Mouse (Mus musculus): ENCODE results near the gene Ubxn6. TPM values are rescaled to one million over a fixed set of nuclear protein-coding genes. Genes with fewer than 3 reads are reported as not detected.
"Not testable (repeated sequence)": the region's sequence is repeated elsewhere in the genome, so short reads cannot be mapped to it uniquely, and the experiment has no call there.

The Ubxn6 gene
- 10 to 100 TPM; 50.9 to 57.4 TPM for total RNA-seq (2021)

DNA sequence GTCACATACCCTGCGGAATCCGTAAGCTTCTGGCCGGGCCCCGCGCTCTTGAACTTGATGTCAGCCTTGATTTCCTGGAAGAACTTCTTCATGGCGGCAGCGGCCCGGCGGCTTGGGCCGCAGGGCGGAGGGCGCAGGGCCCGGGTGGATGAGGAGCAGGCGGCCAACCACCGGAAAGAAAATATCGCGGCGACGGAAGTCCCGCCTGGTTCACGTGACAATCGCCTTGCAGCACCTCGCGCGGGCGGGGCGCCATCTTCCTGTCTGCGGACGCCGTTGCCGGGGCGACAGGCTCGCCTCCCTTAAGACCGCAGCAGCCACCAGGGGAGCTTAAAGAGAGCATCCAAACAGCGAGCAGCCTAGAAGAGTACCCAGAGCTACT is at the start of gene Ubxn6:
Gene Ubxn6 (minus strand): TSS at position 202 of the 382 bp plus-strand sequence.
- DNase-seq: peak; percentile 98 to 99
- intact Hi-C loops (cut with DNase I): loop anchor here (2.0 kb wide), 1 partner anchor 34 kb away; the partner anchor contains the start of gene Chaf1a

DNA sequence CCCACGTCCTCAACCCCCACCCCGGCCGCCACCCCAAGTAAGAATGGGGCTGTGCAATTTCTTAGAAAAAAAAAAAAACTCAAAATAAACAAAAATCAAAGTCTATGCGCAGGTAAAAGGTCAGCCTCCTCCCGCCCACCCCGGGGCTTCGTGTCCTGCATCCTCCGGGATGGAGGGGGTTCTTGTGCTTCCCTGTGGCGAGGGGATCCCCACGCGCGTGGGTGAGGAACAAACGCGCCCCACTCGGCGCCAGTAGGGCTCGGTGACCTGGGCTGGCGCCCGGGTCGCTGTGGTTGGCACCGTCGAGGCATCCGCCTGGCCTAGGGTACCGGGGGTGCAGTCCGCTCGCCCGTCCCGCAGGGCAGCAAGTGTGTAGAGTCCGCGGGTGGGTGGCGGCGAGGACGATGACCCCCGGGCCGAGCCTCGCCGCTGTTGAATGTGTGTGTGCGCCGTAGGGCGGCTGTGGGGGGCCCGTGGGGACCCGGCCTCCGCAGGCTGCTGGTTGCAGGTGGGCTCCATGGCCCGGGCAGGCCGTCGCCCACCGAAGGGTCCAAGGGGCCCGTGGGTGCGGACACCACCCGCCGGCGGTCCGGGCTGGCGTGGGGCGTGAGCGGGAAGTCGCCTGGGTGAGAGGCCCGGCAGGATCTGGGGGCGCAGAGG is 49.0 kb upstream of the Ubxn6 start:
- DNase-seq: no peak
- intact Hi-C loops (cut with DNase I): no loop called here

DNA sequence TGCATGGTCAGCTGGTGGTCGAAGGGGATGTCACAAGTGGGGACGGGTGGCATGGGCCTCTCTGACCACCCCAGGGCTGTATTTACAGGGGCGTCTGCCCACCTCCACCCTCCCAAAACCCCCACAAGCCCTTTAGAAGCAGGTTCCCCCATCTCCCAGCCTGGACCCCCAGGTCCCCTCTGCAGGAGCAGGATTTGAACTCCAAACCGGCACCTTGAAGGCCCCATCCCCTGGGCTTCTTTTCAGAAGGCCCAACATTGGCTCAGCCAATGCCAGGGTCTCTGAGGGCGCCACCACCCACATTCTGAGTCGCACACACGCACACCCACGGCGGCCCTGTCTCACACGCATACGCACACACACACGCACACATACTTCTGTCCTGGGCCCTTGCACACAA is 48.3 kb upstream of the Ubxn6 start:
- intact Hi-C loops (cut with DNase I): no loop called here
- DNase-seq: no peak

DNA sequence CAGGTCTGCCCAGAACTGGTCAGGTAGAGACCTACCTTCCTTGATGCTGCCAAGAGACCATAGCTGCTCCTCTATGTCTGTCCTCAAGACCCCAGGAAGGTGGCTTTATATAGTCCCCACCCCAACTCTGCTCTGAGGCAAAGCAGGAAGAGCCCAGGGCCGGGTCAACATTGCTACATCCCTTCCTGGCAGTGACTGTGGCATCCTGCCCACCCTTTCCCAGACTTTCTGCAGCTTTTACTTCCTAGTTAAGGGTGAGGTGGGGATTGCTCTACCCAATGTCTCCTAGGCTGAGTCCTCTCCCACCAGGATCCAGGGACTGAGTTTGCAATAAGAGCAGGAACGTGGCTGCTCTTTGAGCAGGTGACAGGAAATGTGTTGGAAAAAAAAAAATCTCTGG is 47.0 kb upstream of the Ubxn6 start, which contains the start of gene Lrg1:
Gene Lrg1 (minus strand): TSS at position 176 of the 400 bp plus-strand sequence.
- intact Hi-C loops (cut with DNase I): no loop called here
- no peak for DNase-seq

DNA sequence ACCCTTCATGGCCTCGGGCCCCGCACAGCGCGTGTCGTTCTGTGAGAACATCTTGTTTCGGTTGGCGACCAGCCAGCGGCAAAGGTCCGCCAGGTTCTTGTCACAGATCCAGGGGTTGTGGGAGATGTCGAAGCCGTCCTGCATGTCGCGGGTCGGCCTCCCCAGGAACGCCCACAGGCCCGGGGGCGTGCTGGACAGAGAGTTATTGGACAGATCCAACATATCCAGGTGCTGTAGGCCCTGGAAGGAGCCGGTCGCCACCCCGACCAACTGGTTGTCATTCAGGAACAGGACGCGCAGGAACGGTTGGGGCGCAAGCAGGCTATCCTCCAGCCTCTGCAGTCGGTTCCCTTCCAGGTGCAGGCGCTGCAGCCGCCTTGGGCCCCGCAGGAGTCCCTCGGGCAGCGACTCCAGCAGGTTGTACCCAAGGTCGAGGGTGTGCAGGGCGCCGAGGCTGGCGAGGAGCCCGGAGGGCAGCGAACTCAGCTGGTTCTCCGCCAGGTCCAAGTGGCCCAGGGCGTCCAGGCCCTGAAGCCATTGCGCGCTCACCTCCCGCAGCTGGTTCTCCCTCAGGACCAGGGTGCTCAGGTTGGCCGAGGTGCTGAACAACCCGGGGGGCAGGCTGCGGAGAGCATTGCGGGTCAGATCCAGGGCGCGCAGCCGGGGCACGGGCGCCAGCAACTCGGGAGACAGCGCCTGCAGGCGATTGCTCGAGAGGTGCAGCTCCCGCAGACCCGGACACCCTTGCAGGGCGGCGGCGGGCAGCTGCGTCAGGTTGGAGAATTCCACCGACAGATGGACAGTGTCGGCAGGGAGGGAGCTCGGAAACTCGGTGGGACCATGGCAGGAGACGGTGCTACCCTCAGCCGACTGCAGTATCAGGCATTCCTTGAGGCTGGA is 45.4 kb upstream of the Ubxn6 start:
- intact Hi-C loops (cut with DNase I): no loop called here
- DNase-seq: peak; percentile 85 to 86

DNA sequence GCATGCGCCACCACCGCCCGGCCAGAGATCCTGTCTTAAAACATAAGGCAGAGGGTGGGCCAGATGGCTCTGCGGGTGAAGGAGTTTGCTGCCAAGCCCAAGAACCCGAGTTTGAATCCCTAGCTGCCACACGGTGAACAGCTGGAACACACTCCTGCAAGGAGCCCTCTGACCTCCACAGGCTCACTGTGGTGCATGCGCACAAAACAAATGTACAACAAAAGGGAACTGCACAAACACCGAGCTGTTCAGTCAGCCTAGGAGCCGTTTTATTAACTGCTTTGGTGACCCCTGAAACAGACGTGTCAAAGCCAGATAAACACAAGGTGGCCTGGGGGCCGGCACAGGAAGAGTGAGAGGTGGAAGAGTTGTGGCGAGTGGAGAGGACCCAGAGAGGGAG is 44.6 kb upstream of the Ubxn6 start:
- intact Hi-C loops (cut with DNase I): no loop called here
- no peak for DNase-seq

DNA sequence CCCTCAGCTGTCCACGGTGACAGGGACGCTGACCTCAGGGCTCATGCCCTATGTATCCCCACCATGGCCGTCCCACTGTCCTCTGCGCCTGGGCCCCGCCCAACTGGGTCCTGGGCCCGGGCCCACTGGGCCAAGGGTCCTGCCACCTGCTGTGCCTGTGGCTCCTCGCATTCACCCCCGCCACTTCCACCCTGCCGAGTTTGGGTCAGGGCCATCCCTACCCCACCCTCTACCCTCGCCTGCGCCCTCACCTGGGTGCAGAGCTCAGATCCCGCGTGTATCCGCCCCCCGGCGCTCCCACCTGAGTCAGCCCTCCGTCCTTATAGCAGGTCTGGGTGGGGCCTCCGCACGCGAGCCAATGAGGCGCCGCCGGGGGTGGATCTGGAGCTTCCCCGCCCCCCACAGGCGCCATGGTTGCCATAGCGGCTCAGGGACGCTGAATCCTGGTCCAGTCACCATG is 42.5 kb upstream of the Ubxn6 start, which contains the start of gene Plin5:
Gene Plin5 (minus strand): TSS at position 346 of the 460 bp plus-strand sequence.
- intact Hi-C loops (cut with DNase I): no loop called here
- DNase-seq: peak; percentile 87 to 90

DNA sequence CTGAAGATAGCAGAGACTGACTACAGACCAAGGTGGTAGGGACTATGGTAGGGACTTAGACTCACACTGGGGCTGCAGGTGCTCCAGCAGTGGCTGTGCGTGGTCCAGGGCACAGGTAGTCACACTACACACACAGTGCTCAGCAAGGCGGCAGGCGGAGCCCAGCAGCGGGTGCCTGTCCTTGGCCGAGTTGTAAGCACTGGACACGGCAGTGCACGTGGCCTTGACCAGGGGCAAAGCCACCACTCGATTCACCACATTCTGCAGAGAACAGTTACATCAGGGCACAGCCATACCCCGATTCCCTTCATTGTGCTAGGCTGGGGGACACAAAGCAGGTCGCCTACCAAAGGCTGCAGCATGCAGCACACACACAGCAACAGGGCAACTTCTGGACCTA is 41.4 kb upstream of the Ubxn6 start:
- intact Hi-C loops (cut with DNase I): no loop called here
- DNase-seq: no peak

DNA sequence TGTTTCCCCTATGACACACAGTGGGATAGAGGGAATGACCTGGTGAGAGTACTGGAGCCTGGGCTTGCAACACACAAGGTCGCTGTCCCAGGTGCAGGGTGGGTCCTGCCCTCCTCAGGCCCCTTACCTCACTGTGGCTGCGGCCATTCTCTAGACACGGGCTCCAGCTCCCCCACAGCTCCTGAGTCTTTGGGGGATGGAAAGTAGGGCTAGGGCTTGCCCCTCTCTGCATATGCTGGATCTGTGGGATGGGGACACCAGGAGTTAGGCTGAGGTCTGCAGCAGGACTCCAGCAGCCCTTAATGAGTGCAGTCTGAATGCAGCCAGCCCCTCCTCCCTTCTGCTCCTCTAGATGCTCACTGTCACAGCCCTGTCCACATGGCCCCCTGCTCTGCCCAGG is 37.9 kb upstream of the Ubxn6 start:
- intact Hi-C loops (cut with DNase I): no loop called here
- no peak for DNase-seq

DNA sequence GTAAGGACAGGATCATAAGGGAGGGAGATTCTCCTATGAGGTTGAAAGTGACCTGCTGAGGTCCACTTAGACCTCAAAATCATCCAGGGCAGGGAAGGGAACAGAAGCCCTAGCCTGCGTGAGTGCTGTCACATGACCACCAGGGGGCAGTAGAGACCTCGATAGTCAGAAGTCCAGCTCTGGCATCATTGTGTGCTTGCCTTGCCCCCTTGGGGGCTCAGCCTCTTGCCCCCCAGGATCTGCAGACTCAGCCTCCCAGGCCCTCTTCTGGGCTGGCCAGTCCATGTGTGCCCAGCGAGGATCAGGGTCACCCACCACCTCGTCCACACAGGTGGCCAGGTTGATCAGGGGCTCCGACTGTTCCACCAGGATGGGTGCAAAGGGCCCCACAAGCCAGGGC is 37.0 kb upstream of the Ubxn6 start:
- intact Hi-C loops (cut with DNase I): no loop called here
- peak; percentile 70 to 85 for DNase-seq

DNA sequence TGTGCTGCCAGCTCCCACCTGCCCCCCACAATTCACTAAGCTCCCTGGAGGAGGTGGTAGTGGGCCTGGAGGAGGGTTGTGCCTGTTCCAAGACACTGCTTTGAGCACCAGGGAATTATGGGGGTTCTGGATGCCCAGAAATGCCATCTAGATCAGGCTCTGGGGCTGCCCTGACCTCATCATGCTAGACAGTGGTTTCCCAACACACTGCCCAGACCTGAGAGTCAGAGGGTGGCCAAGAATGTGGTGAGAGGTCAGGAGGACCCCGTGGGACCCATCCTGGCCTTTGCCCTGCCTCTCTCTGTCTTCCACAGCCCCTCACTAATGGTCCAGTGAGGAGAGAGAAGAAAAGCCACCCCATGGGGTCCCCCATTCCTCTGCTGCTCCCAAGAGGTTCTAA is 36.2 kb upstream of the Ubxn6 start:
- no peak for DNase-seq
- intact Hi-C loops (cut with DNase I): no loop called here

DNA sequence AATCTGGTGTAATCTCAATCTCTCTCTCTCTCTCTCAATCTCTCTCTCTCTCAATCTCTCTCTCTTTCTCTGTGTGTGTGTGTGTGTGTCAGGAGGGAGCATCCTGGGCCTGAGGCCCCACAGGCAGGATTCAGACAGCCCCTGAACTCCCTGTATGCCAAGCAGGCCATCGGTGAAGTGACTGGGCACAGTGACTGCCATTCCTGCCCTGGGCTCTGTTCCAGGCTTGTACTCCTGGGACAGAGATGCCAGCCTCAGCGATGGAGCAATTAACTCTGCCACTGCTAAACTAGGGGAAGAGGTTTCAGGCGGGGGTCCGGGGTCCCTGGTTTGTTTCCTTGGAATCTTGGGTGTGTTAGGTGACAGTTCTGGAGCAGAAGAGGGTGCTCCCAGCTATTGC is 35.7 kb upstream of the Ubxn6 start:
- peak; percentile 82 to 84 for DNase-seq
- intact Hi-C loops (cut with DNase I): no loop called here

DNA sequence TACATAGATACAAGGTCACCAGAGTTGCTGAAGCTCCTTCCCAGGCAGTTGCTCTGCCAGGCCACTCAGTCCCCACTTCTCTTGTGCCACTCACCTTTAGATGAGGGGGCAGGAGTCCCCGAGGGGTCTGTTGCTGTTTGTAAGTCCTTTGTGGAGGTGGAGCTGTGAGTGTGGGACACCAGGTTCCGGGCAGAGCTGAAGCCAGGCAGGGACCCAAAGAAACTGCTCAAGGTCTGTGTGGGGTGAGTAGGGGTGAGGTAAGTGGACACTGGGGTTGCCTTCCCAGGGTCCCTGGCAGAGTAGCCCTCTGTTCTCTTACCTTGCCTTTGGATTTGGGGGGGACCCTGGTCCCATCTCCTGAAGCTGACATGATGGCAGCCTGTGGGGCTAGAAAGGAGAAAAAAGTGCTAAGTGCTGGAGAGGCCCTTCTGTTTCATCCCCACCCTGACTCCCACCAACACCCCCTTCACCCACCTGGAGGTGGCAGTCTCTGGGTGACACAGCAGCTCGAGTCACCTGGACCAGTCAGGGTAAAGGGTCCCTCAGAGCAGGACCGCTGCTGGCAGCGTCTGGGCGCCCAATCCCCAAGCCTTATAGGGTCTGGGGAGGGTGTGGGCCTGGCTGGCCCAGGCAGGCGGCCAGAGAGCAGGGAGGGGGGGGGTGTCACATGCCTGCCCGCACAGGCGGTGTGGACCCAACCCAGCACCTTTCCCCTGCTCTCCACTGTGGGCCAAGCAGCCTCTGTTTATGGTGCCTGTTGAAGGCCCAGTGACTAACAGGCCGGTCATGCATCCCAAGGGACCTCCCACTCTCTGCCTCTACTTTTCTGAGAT is 34.6 kb upstream of the Ubxn6 start, which contains the start of gene Plin4:
Gene Plin4 (minus strand): TSS at position 585 of the 833 bp plus-strand sequence.
- intact Hi-C loops (cut with DNase I): no loop called here
- DNase-seq: peak; percentile 80 to 85

DNA sequence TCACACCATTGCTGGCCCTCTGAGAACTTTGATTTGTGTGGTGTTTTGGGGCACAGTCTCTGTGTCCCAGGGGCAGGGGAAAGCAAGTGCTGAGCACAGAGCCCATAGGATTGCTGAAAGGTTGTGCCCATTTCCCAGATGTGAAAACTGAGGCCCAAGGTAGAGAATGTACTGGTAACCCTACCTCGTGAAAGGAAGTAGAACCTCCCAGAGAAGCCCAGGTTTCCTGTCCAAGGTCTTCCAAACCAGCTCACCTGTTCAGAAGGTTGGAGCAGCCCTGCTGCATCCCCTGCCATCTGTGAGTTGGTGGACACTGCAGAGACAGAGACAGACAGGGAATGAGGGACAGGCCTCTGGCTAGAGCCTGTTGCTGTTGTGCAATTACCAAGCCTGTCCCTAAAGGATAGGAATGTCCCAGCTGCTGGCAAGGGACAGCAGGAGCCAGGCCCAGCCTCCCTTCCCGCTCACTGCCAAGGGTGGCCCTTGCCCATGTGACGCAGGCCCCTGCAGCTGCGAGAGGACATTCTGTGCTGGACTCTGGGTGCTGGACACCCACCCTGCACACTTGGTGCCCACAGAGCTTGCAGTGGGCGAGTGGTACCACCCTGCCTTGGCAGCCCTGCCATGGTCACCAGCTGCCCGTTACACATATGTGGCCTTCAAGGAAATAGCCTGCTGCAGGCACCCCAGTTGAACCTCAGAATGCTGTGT is 33.7 kb upstream of the Ubxn6 start:
- peak; percentile 87 to 92 for DNase-seq
- intact Hi-C loops (cut with DNase I): no loop called here

DNA sequence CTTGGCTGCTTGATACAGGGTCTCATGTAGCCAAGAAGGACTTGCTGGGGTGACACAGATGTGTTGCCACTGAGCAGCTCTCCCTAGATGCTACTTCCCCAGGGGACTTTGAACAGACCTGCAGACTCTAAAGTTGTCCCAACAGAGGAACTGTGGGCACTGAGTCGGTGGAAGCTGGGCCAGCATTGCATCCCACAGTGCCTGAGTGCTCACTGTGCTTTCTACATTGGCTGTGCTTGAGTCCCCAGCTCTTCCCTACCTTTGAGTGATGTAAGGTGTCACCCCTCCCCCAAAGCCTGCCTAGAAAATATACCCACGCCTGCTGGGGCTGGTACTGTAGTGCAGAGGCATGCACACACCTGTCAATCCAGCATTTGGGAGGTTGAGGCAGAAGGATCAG is 32.9 kb upstream of the Ubxn6 start:
- intact Hi-C loops (cut with DNase I): no loop called here
- no peak for DNase-seq

DNA sequence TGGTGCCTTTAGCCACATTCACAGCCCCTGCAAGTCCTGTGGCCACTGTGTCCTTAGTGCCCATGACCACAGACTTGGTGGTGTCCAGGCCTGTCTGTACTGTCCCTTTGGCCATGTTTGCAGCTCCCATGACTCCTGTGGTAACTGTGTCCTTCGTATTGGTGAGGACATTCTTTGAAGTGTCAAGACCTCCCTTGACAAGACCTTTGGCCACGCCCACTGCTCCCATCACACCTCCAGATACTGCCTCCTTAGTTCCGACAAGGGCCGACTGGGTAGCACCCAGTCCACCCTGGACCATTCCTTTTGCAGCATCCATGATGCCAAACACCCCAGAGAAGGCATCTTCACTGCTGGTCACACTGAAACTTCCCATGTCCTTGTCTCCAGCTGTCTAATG is 32.2 kb upstream of the Ubxn6 start:
- intact Hi-C loops (cut with DNase I): no loop called here
- no peak for DNase-seq

DNA sequence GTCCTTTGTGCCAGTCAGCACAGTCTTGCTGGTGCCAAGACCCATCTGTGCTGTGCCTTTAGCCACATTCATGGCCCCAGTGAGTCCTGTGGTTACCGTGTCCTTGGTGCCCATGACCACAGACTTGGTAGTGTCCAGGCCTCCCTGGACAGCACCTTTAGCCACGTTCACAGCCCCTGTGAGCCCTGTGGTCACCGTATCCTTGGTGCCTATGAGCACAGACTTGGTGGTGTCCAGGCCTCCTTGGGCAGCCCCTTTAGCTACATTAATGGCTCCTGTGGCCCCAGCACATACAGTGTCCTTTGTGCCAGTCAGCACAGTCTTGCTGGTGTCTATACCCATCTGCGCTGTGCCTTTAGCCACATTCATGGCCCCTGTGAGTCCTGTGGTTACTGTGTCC is 31.6 kb upstream of the Ubxn6 start:
- DNase-seq; intact Hi-C loops (cut with DNase I): not testable (repeated sequence)

DNA sequence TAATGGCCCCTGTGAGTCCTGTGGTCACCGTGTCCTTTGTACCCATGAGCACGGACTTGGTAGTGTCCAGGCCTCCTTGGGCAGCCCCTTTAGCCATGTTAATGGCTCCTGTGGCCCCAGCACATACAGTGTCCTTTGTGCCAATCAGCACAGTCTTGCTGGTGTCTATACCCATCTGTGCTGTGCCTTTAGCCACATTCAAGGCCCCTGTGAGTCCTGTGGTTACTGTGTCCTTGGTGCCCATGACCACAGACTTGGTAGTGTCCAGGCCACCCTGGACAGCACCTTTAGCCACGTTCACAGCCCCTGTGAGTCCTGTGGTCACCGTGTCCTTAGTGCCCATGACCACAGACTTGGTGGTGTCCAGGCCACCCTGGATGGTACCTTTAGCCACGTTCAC is 30.0 kb upstream of the Ubxn6 start:
- intact Hi-C loops (cut with DNase I); DNase-seq: not testable (repeated sequence)

DNA sequence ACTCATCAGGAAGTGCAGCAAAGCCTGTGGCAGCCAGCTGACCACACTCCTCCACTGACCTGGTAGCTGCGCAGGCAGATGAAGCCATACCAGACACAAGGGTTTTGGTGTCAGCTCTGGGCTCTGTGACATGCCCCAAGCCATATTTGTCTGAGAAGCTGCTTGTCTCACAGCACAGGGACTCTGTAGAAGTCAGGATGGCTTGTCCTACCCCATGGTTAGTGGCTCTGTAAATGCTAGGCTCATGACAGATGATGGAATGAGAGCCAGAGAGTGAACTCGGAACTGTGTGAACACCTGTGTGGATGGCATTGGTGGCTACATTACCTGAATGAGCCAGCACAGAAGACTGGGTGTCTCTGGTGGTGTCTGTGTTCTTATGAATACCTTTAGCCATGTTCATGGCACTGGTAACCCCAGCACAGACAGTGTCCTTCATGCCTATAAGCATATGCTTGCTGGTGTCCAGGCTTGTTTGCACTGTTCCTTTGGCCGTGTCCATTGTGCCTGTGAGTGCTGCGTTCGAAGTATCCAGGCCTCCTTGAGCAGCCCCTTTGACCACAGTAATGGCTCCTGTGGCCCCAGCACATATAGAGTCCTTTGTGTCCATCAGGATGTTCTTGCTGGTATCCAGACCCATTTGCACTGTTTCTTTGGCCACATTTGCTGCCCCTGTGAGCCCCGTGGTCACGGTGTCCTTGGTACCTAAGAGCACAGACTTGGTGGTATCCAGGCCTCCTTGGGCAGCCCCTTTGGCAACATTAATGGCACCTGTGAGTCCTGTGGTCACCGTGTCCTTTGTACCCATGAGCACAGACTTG is 28.8 kb upstream of the Ubxn6 start:
- intact Hi-C loops (cut with DNase I): no loop called here
- no peak for DNase-seq

Measured in heart, postnatal 10 days (tissue).